Mouse (Mus musculus) neural tube, embryonic 10.5 days (tissue): ENCODE measurements at regions not wholly inside any gene's neighbourhood (a gene's known extent, or its start where the extent isn't known, plus 50 kb on each side); places are given as distances from the start of the nearest gene placed in this dataset.
A peak's percentile ranks its signal among the peaks of the same experiment; 100 is the strongest.

ENCODE experiments used
- DNase-seq: peaks from one replicate; pipeline ENCODE4 v3.0.0-alpha.2; 2017; ENCODE audit warnings: low spot score; ENCODE audit errors: extremely low spot score

GRCm38 (mm10) chr11:52622861-52623260, 141.6 kb upstream of the Fstl4 start:
- no peak for DNase-seq

GRCm38 (mm10) chr11:52628875-52629274, 135.6 kb upstream of the Fstl4 start:
- no peak for DNase-seq

GRCm38 (mm10) chr11:52629776-52630175, 134.7 kb upstream of the Fstl4 start:
- no peak for DNase-seq

- no peak for DNase-seq
Observed at GRCm38 (mm10) chr11:52631579-52631978, 132.9 kb upstream of the Fstl4 start.

- no peak for DNase-seq
Observed at GRCm38 (mm10) chr11:52634189-52634588, 130.2 kb upstream of the Fstl4 start.

- no peak for DNase-seq
Observed at GRCm38 (mm10) chr11:52635716-52636389, 128.6 kb upstream of the Fstl4 start.

GRCm38 (mm10) chr11:52638939-52639338, 125.5 kb upstream of the Fstl4 start:
- DNase-seq: no peak

- peak; percentile 40 for DNase-seq
Observed at GRCm38 (mm10) chr11:52641725-52642338, 122.6 kb upstream of the Fstl4 start.

GRCm38 (mm10) chr11:52644081-52644768, 120.2 kb upstream of the Fstl4 start:
- no peak for DNase-seq

- peak; percentile 60 for DNase-seq
Observed at GRCm38 (mm10) chr11:52648176-52648839, 116.1 kb upstream of the Fstl4 start.

GRCm38 (mm10) chr11:52648849-52649400, 115.5 kb upstream of the Fstl4 start:
- no peak for DNase-seq

- DNase-seq: no peak
Observed at GRCm38 (mm10) chr11:52654640-52655039, 109.8 kb upstream of the Fstl4 start.

- no peak for DNase-seq
Observed at GRCm38 (mm10) chr11:52655720-52656474, 108.5 kb upstream of the Fstl4 start.

- DNase-seq: no peak
Observed at GRCm38 (mm10) chr11:52661234-52661633, 103.2 kb upstream of the Fstl4 start.

- no peak for DNase-seq
Observed at GRCm38 (mm10) chr11:52661894-52662593, 102.4 kb upstream of the Fstl4 start.

- DNase-seq: no peak
Observed at GRCm38 (mm10) chr11:52665343-52665742, 99.1 kb upstream of the Fstl4 start.

- DNase-seq: no peak
Observed at GRCm38 (mm10) chr11:52675022-52675421, 89.4 kb upstream of the Fstl4 start.

- DNase-seq: no peak
Observed at GRCm38 (mm10) chr11:52678259-52678658, 86.2 kb upstream of the Fstl4 start.

- DNase-seq: no peak
Observed at GRCm38 (mm10) chr11:52685436-52685835, 79.0 kb upstream of the Fstl4 start.

- no peak for DNase-seq
Observed at GRCm38 (mm10) chr11:52692701-52693100, 71.7 kb upstream of the Fstl4 start.
